Comparison of ENCODE assay signal across 8 mouse cellular contexts in genomic region chr7:141403305-141403704, GRCm38 (mm10). TPM values are rescaled to one million over a fixed set of nuclear protein-coding genes. Genes with fewer than 3 reads are reported as not detected.
A peak's percentile ranks its signal among the peaks of the same experiment; 100 is the strongest.
DNase-seq lines count a peak whose midpoint lies in the region; ATAC-seq and TF ChIP-seq lines count a peak whose summit lies in the region.

No protein-coding gene starts in this region.

- no peak for TF ChIP-seq EP300 in stomach, postnatal 0 days (optimal IDR thresholded peaks at IDR 0.05)

- H3K4me3 ChIP-seq in bone marrow, adult 2 months (replicated peaks; ENCODE audit: control insufficient read depth, low read depth, low read length): no peak overlapping the region
- H3K4me3 ChIP-seq in hindbrain, embryonic 12.5 days: no peak overlapping the region
- H3K4me3 ChIP-seq in liver, adult 2 months (ENCODE audit: insufficient read depth, low read depth, low read length): no peak overlapping the region
- H3K4me3 ChIP-seq in midbrain, embryonic 16.5 days (ENCODE audit: low read depth, low read length): no peak overlapping the region
- H3K4me3 ChIP-seq in stomach, postnatal 0 days (ENCODE audit: low read depth, low read length): no peak overlapping the region

- WGBS in bone marrow, adult 2 months: 46% methylated on average over 5 of the region's 5 CpGs
- WGBS in hindbrain, embryonic 12.5 days: 49% methylated on average over 5 of the region's 5 CpGs
- WGBS in liver, adult 2 months: 33% methylated on average over 5 of the region's 5 CpGs
- 47% methylated on average over 5 of the region's 5 CpGs for WGBS in midbrain, embryonic 16.5 days
- WGBS in stomach, postnatal 0 days: 41% methylated on average over 5 of the region's 5 CpGs

- peak; percentile 46; the same call in 1 of the 2 replicates for ATAC-seq in hindbrain, embryonic 12.5 days (ENCODE audit: low FRiP score)
- ATAC-seq in midbrain, embryonic 16.5 days: no peak
- peak; percentile 70 for ATAC-seq in stomach, postnatal 0 days (ENCODE audit: low FRiP score, low TSS enrichment)

- no peak overlapping the region for H3K27ac ChIP-seq in bone marrow, adult 2 months (ENCODE audit: control insufficient read depth, insufficient read depth, low read depth, low read length, poor library complexity)
- H3K27ac ChIP-seq in hindbrain, embryonic 12.5 days: no peak overlapping the region
- H3K27ac ChIP-seq in liver, adult 2 months (replicated peaks; ENCODE audit: insufficient read depth, low read depth, low read length): no peak overlapping the region
- H3K27ac ChIP-seq in midbrain, embryonic 16.5 days (ENCODE audit: low read length): no peak overlapping the region
- H3K27ac ChIP-seq in stomach, postnatal 0 days (replicated peaks): no peak overlapping the region

- peak; percentile 98 for TF ChIP-seq CTCF in bone marrow, adult 2 months (IDR thresholded peaks at IDR 0.05; ENCODE audit: control insufficient read depth, insufficient read depth, low read length)
- peak; percentile 98 for TF ChIP-seq CTCF in liver, adult 2 months (IDR thresholded peaks at IDR 0.05; ENCODE audit: low read depth, low read length)
- peak; percentile 93 for TF ChIP-seq CTCF in stomach, postnatal 0 days (IDR thresholded peaks at IDR 0.05; ENCODE audit: low read depth)

- H3K27me3 ChIP-seq in hindbrain, embryonic 12.5 days: no peaks in the 10 kb centered on the region
- H3K27me3 ChIP-seq in liver, adult 2 months (ENCODE audit: control insufficient read depth, insufficient read depth, low read length): no peaks in the 10 kb centered on the region
- no peaks in the 10 kb centered on the region for H3K27me3 ChIP-seq in midbrain, embryonic 16.5 days (ENCODE audit: control insufficient read depth, insufficient read depth, low read depth, low read length)
- no peaks in the 10 kb centered on the region for H3K27me3 ChIP-seq in stomach, postnatal 0 days (ENCODE audit: control insufficient read depth, insufficient read depth, low read length)

- TF ChIP-seq POLR2A in bone marrow, adult 2 months (IDR thresholded peaks at IDR 0.05; ENCODE audit: borderline replicate concordance, control insufficient read depth, low read depth, low read length): no peak
- no peak for TF ChIP-seq POLR2A in liver, adult 2 months (IDR thresholded peaks at IDR 0.05; ENCODE audit: extremely low read depth, insufficient read depth, low read length)

- H3K9ac ChIP-seq in hindbrain, embryonic 12.5 days: no peak overlapping the region
- no peak overlapping the region for H3K9ac ChIP-seq in liver, adult 2 months (ENCODE audit: low read depth, low read length)
- 0 out of 2 replicates have a peak overlapping the region, but pooled peaks have one; percentile 6 for H3K9ac ChIP-seq in midbrain, embryonic 16.5 days (ENCODE audit: low read depth, low read length)
- no peak overlapping the region for H3K9ac ChIP-seq in stomach, postnatal 0 days (ENCODE audit: low read length)

- no peaks in the 10 kb centered on the region for H3K4me1 ChIP-seq in bone marrow, adult 2 months (ENCODE audit: control insufficient read depth, insufficient read depth, low read length)
- no peaks in the 10 kb centered on the region for H3K4me1 ChIP-seq in hindbrain, embryonic 12.5 days
- no peaks in the 10 kb centered on the region for H3K4me1 ChIP-seq in liver, adult 2 months (ENCODE audit: control insufficient read depth, insufficient read depth, low read length)
- H3K4me1 ChIP-seq in midbrain, embryonic 16.5 days (ENCODE audit: control insufficient read depth, insufficient read depth, low read length): no peaks in the 10 kb centered on the region
- no peaks in the 10 kb centered on the region for H3K4me1 ChIP-seq in stomach, postnatal 0 days (replicated peaks; ENCODE audit: control insufficient read depth, insufficient read depth)

- DNase-seq in ovary, postnatal 36 days (ENCODE audit: low spot score): peak; percentile 59
- no peak for DNase-seq in ovary, postnatal 10 days (ENCODE audit: low spot score)
- peak; percentile 36 for DNase-seq in fibroblast of lung, adult 2 months (ENCODE audit: low read depth)
- DNase-seq in liver, adult 2 months (ENCODE audit: extremely low read depth, low read depth, low spot score): peak; percentile 58
- peak; percentile 78 for DNase-seq in stomach, postnatal 0 days (ENCODE audit: low spot score)

- H3K4me2 ChIP-seq in hindbrain, embryonic 12.5 days (replicated peaks): no peak overlapping the region
- H3K4me2 ChIP-seq in midbrain, embryonic 16.5 days (ENCODE audit: low read length): no peak overlapping the region
- no peak overlapping the region for H3K4me2 ChIP-seq in stomach, postnatal 0 days (replicated peaks; ENCODE audit: low read depth)

- H3K9me3 ChIP-seq in hindbrain, embryonic 12.5 days (replicated peaks): no peaks in the 10 kb centered on the region
- H3K9me3 ChIP-seq in midbrain, embryonic 16.5 days (replicated peaks; ENCODE audit: control insufficient read depth, low read length, poor library complexity, severe bottlenecking): no peaks in the 10 kb centered on the region
- H3K9me3 ChIP-seq in stomach, postnatal 0 days (ENCODE audit: control insufficient read depth, low read length): no peaks in the 10 kb centered on the region

- H3K36me3 ChIP-seq in hindbrain, embryonic 12.5 days: peaks cover 61% of the 10 kb centered on the region
- peaks cover 19% of the 10 kb centered on the region; the same call in 1 of the 2 replicates for H3K36me3 ChIP-seq in liver, adult 2 months (ENCODE audit: control insufficient read depth, insufficient read depth, low read length)
- peaks cover 17% of the 10 kb centered on the region for H3K36me3 ChIP-seq in midbrain, embryonic 16.5 days (ENCODE audit: control insufficient read depth, insufficient read depth, low read length)
- H3K36me3 ChIP-seq in stomach, postnatal 0 days (ENCODE audit: control insufficient read depth, insufficient read depth, low read length): peaks cover 23% of the 10 kb centered on the region; the same call in 1 of the 2 replicates

- H3K79me2 ChIP-seq in liver, adult 2 months (ENCODE audit: control insufficient read depth, insufficient read depth, low read length): no peaks in the 10 kb centered on the region

RNA-seq across cellular contexts. Expression of gene Gatd1, which starts 10.6 kb away (rescaled TPM):
- 26.2 and 33.6 TPM in 2 replicates for polyA plus RNA-seq in bone marrow, adult 2 months (2011; ENCODE audit: insufficient read depth, insufficient read length, low replicate concordance, missing spikeins)
- polyA plus RNA-seq in hindbrain, embryonic 12.5 days (2016; fragmentation: Nextera tagmentation; extraction: Ambion mirVana): 52.2 and 54.1 TPM in 2 replicates
- 15.1 and 23.5 TPM in 2 replicates for total RNA-seq in liver, adult 2 months (2014; rRNA removed)
- polyA plus RNA-seq in liver, adult 2 months (2012; rRNA removed): 34.9 and 36.2 TPM in 2 replicates
- 48.5 and 54.9 TPM in 2 replicates for polyA plus RNA-seq in midbrain, embryonic 16.5 days (2015; fragmentation: Nextera tagmentation; extraction: Ambion mirVana)
- 30.8 and 33.8 TPM in 2 replicates for polyA plus RNA-seq in stomach, postnatal 0 days (2015; fragmentation: Nextera tagmentation; extraction: Ambion mirVana)

RNA-seq across cellular contexts. Expression of gene Taldo1, which starts 11.3 kb away (rescaled TPM):
- polyA plus RNA-seq in bone marrow, adult 2 months (2011; ENCODE audit: insufficient read depth, insufficient read length, low replicate concordance, missing spikeins): 324 and 522 TPM in 2 replicates
- 352 and 355 TPM in 2 replicates for polyA plus RNA-seq in hindbrain, embryonic 12.5 days (2016; fragmentation: Nextera tagmentation; extraction: Ambion mirVana)
- 160 and 195 TPM in 2 replicates for total RNA-seq in liver, adult 2 months (2014; rRNA removed)
- polyA plus RNA-seq in liver, adult 2 months (2012; rRNA removed): 125 and 166 TPM in 2 replicates
- 291 and 309 TPM in 2 replicates for polyA plus RNA-seq in midbrain, embryonic 16.5 days (2015; fragmentation: Nextera tagmentation; extraction: Ambion mirVana)
- polyA plus RNA-seq in stomach, postnatal 0 days (2015; fragmentation: Nextera tagmentation; extraction: Ambion mirVana): 459 and 468 TPM in 2 replicates

RNA-seq across cellular contexts. Expression of gene Cend1, which starts 26.0 kb away (rescaled TPM):
- polyA plus RNA-seq in bone marrow, adult 2 months (2011; ENCODE audit: insufficient read depth, insufficient read length, low replicate concordance, missing spikeins): 3.4 TPM in 1 of 2 replicates, not detected in the other
- 27.9 and 30.9 TPM in 2 replicates for polyA plus RNA-seq in hindbrain, embryonic 12.5 days (2016; fragmentation: Nextera tagmentation; extraction: Ambion mirVana)
- total RNA-seq in liver, adult 2 months (2014; rRNA removed): 0.13 TPM in 1 of 2 replicates, not detected in the other
- polyA plus RNA-seq in liver, adult 2 months (2012; rRNA removed): 0.09 and 0.10 TPM in 2 replicates
- polyA plus RNA-seq in midbrain, embryonic 16.5 days (2015; fragmentation: Nextera tagmentation; extraction: Ambion mirVana): 109 and 151 TPM in 2 replicates
- polyA plus RNA-seq in stomach, postnatal 0 days (2015; fragmentation: Nextera tagmentation; extraction: Ambion mirVana): 2.0 and 2.5 TPM in 2 replicates

RNA-seq across cellular contexts. Expression of gene Slc25a22, which starts 34.4 kb away (rescaled TPM):
- 18.1 and 30.3 TPM in 2 replicates for polyA plus RNA-seq in bone marrow, adult 2 months (2011; ENCODE audit: insufficient read depth, insufficient read length, low replicate concordance, missing spikeins)
- polyA plus RNA-seq in hindbrain, embryonic 12.5 days (2016; fragmentation: Nextera tagmentation; extraction: Ambion mirVana): 54.8 and 62.1 TPM in 2 replicates
- total RNA-seq in liver, adult 2 months (2014; rRNA removed): 26.1 and 40.7 TPM in 2 replicates
- polyA plus RNA-seq in liver, adult 2 months (2012; rRNA removed): 315 and 345 TPM in 2 replicates
- polyA plus RNA-seq in midbrain, embryonic 16.5 days (2015; fragmentation: Nextera tagmentation; extraction: Ambion mirVana): 108 and 121 TPM in 2 replicates
- 17.2 and 17.6 TPM in 2 replicates for polyA plus RNA-seq in stomach, postnatal 0 days (2015; fragmentation: Nextera tagmentation; extraction: Ambion mirVana)

RNA-seq across cellular contexts. Expression of gene Pidd1, which starts 40.5 kb away (rescaled TPM):
- 19.4 and 39.6 TPM in 2 replicates for polyA plus RNA-seq in bone marrow, adult 2 months (2011; ENCODE audit: insufficient read depth, insufficient read length, low replicate concordance, missing spikeins)
- 10.8 and 11.6 TPM in 2 replicates for polyA plus RNA-seq in hindbrain, embryonic 12.5 days (2016; fragmentation: Nextera tagmentation; extraction: Ambion mirVana)
- 0.37 and 0.94 TPM in 2 replicates for total RNA-seq in liver, adult 2 months (2014; rRNA removed)
- 3.8 and 4.7 TPM in 2 replicates for polyA plus RNA-seq in liver, adult 2 months (2012; rRNA removed)
- 2.4 and 2.5 TPM in 2 replicates for polyA plus RNA-seq in midbrain, embryonic 16.5 days (2015; fragmentation: Nextera tagmentation; extraction: Ambion mirVana)
- 1.8 and 2.0 TPM in 2 replicates for polyA plus RNA-seq in stomach, postnatal 0 days (2015; fragmentation: Nextera tagmentation; extraction: Ambion mirVana)
